Mouse (Mus musculus) liver, postnatal 0 days (tissue): ENCODE results near the gene Ubap1.

Experiments used
- CTCF ChIP-seq: sonication (generic); IDR thresholded peaks from 2 replicates; pipeline ENCODE4 v1.5.1; 2016; ENCODE audit warnings: antibody characterized with exemption, low read depth
- EP300 ChIP-seq: IDR thresholded peaks from 2 replicates; pipeline ENCODE4 v1.6.1; 2016; ENCODE audit warnings: antibody characterized with exemption, low read depth, mild to moderate bottlenecking

DNA sequence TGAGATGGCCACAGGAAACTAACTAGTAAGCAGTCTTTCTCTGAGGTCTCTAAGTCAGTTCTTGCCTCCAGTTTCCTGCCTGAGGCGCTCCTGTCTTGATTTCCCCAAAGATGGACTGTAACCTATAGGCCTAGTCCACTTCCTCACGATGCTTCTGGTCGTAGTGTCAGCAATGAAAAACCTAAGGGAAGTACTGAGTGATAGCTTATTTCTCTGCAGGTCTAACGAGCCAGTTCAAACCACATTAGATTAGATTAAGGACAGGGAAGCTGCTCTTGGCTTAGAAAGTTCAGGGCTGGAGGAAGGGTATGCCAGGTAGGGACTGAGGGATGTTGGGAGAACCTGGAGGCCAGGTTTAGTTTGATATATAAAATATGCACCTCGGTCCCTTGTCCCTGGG is 52.8 kb downstream of the Ubap1 start:
- TF ChIP-seq CTCF (no peak), EP300 (no peak)
